Mouse (Mus musculus) stomach, postnatal 0 days (tissue): ENCODE measurements around the gene Xrcc1.

Source experiments
- CTCF ChIP-seq: IDR thresholded peaks from 2 replicates; pipeline ENCODE4 v1.5.1; 2016; ENCODE audit warnings: antibody characterized with exemption, low read depth, mild to moderate bottlenecking, moderate library complexity
- EP300 ChIP-seq: optimal IDR thresholded peaks from 2 replicates; pipeline ENCODE3; 2016; ENCODE audit warnings: antibody characterized with exemption

- TF ChIP-seq CTCF = no peak
- TF ChIP-seq EP300 = no peak
These were observed 39.6 kb upstream of the Xrcc1 start for GRCm38 (mm10) chr7:24506476-24506837.
